Mouse (Mus musculus) spleen, postnatal 14 days (tissue): ENCODE results near the gene 1700016D06Rik.
A peak's percentile ranks its signal among the peaks of the same experiment; 100 is the strongest.

Experiments used
- DNase-seq, 2 experiments: peaks; one replicate each; pipeline ENCODE4 v3.0.0; 2021 to 2022; ENCODE audit warnings: low spot score in 2 of 2

The 1700016D06Rik gene

GRCm38 (mm10) chr8:11635012-11635577 is 65.8 kb downstream of the 1700016D06Rik start:
- DNase-seq = peak; percentile 71 to 78

- DNase-seq = no peak
Observed at GRCm38 (mm10) chr8:11634331-11635011, 66.4 kb downstream of the 1700016D06Rik start.

- no peak for DNase-seq
Observed at GRCm38 (mm10) chr8:11633414-11633813, 67.4 kb downstream of the 1700016D06Rik start.

- no peak for DNase-seq
Observed at GRCm38 (mm10) chr8:11632406-11632805, 68.5 kb downstream of the 1700016D06Rik start.

GRCm38 (mm10) chr8:11629206-11629605 is 71.7 kb downstream of the 1700016D06Rik start:
- DNase-seq = no peak

GRCm38 (mm10) chr8:11628506-11629132 is 72.2 kb downstream of the 1700016D06Rik start:
- DNase-seq = no peak

- no peak for DNase-seq
Observed at GRCm38 (mm10) chr8:11627717-11628116, 73.1 kb downstream of the 1700016D06Rik start.

- no peak for DNase-seq
Observed at GRCm38 (mm10) chr8:11625084-11625483, 75.8 kb downstream of the 1700016D06Rik start.

- no peak for DNase-seq
Observed at GRCm38 (mm10) chr8:11619091-11619490, 81.8 kb downstream of the 1700016D06Rik start.

GRCm38 (mm10) chr8:11618063-11618462 is 82.8 kb downstream of the 1700016D06Rik start:
- no peak for DNase-seq

- peak; percentile 22 to 51 for DNase-seq
Observed at GRCm38 (mm10) chr8:11616294-11616693, 84.6 kb downstream of the 1700016D06Rik start.

GRCm38 (mm10) chr8:11614126-11614835 is 86.6 kb downstream of the 1700016D06Rik start:
- no peak for DNase-seq

GRCm38 (mm10) chr8:11608848-11609247 is 92.0 kb downstream of the 1700016D06Rik start:
- DNase-seq = no peak
